Mouse (Mus musculus): ENCODE data around the gene Abtb2. TPM values are rescaled to one million over a fixed set of nuclear protein-coding genes. Genes with fewer than 3 reads are reported as not detected.

Gene Abtb2
- polyA plus RNA-seq, 1 experiment from 2014 or later = 4.4 TPM

DNA sequence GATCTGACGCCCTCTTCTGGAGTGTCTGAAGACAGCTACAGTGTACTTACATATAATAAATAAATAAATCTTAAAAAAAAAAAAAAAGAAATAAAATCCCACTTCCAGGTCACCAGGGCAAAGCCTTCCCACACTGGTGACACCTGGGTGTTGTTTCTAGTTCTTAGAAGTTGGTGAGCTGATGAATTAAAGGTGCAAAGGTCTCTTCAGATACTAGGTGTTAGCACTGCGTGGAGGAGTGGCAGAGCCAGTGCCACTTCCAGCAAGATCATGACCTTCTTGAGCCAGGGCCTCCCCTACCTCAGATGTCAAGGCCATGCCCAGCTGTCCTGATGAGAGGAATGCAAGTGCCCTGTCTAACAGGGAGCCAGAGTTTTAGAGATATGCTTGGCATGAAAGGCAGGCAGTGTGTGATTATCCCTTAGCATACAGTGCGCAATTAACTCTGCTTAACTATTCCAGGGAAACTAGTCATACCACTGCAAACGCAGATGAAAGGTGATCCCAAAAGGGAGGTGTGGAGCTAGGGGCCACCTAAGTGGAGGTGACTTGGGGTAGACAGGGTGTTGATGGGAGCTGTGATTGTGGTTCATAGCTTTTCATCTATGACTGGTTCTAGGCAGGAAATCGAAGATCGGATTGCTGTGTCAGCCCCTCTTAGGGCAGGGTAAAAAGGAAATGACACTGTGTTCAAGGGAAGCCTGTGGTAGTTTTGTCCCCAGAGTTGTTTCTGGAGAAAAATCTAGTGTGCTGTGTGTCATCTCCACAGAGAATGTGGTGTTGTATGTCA is 66.2 kb downstream of the Abtb2 start:
- Histone ChIP-seq H3K4me3 (ENCODE audit: low read depth, low read length) (no peak overlapping the region), H3K27ac (ENCODE audit: low read depth) (no peak overlapping the region), H3K36me3 (ENCODE audit: control insufficient read depth, insufficient read depth, low read length) (no peaks in the 10 kb centered on the region), H3K4me1 (replicated peaks; ENCODE audit: control insufficient read depth, insufficient read depth, low read length) (peaks cover 4% of the 10 kb centered on the region; the same call in 1 of the 2 replicates), H3K4me2 (ENCODE audit: low read length) (no peak overlapping the region), H3K27me3 (replicated peaks; ENCODE audit: control insufficient read depth, insufficient read depth, low read length) (no peaks in the 10 kb centered on the region), H3K9ac (ENCODE audit: low read length) (no peak overlapping the region), H3K9me3 (ENCODE audit: control insufficient read depth, low read length) (no peaks in the 10 kb centered on the region)
- ATAC-seq (replicated peaks; ENCODE audit: low FRiP score, low TSS enrichment, low read depth) (no peak), DNase-seq (ENCODE audit: low spot score) (no peak)
- WGBS = 67% methylated on average over 5 of the region's 6 CpGs

DNA sequence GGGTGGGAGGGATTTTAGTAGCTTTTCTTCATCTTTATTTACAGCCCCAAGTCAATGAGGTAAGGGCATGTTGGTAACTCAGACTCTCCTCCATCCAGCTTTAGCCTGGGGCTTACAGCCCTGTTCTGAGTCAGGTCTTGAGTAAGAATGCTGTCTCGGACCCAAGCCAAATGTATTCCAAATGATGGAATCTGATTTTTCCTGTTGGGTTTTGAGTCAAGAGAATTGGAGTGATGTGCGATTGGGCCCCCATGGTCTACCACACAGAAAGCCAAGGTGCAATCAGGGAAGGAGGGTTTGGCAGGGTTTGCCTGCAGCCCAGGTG is 66.8 kb downstream of the Abtb2 start:
- DNase-seq (ENCODE audit: low spot score) = no peak
- no peak for ATAC-seq (replicated peaks; ENCODE audit: low FRiP score, low TSS enrichment, low read depth)
- H3K4me1 ChIP-seq (replicated peaks; ENCODE audit: control insufficient read depth, insufficient read depth, low read length) = peaks cover 4% of the 10 kb centered on the region; the same call in 1 of the 2 replicates
- no peak overlapping the region for H3K9ac ChIP-seq (ENCODE audit: low read length)
- no peaks in the 10 kb centered on the region for H3K27me3 ChIP-seq (replicated peaks; ENCODE audit: control insufficient read depth, insufficient read depth, low read length)
- no peak overlapping the region for H3K4me3 ChIP-seq (ENCODE audit: low read depth, low read length)
- no peak overlapping the region for H3K27ac ChIP-seq (ENCODE audit: low read depth)
- 88% methylated on average over 2 of the region's 2 CpGs for WGBS
- no peak overlapping the region for H3K4me2 ChIP-seq (ENCODE audit: low read length)
- H3K9me3 ChIP-seq (ENCODE audit: control insufficient read depth, low read length) = no peaks in the 10 kb centered on the region
- H3K36me3 ChIP-seq (ENCODE audit: control insufficient read depth, insufficient read depth, low read length) = no peaks in the 10 kb centered on the region

DNA sequence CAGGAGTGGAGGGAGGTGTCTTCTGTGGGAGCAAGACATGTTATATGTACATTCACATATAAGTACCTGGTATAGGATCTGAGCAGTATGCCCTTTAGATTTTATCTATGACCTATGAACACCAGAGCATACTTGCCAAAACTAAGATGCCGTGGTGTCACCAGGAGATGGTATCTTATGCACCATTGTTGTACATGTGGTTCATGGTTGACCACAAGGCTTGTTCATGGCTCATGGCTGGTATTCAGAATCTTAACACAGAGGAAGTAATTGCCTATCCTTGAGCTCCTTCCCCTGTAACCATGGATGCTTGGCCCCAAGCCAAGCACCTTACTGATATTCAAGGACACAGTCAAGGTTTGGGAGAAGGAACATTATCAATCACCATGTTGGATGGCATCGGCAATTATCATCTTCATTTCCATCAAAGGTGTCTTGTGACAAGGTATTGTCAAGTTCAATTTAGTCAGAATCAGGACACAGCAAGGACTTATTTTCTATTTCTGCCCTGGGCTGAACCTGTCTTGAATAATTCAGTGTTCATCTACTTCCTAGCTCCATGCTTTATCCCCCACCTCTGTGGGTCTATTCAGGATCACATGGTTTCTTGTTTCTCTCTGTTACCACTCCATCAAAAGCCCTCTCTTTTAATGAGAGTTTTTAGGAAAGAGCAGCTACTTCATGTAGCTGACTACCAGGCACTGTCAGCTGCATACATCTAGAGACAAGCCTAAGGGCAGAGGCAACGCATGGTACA is 69.8 kb downstream of the Abtb2 start:
- WGBS = 89% methylated on average over 3 of the region's 3 CpGs

DNA sequence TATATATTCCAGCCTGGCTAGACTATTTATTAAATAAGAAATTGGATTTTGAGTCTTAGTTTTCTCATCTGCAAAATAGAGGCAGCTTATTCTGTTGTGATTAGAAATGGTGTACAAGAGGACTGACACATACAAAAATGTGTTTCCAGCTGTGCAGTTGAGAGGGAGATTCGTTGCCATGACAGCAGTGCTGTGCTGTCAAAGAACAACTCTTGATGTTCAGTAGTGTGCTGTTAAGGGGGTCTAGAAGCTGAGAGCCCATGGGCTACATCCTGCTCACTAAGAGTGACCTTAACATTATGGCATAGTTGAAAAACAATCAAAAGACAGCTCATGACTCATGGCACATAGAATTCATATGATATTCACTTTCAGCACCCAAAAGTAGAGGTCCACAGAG is 71.3 kb downstream of the Abtb2 start:
- H3K9me3 ChIP-seq (ENCODE audit: control insufficient read depth, low read length) = no peaks in the 10 kb centered on the region
- H3K4me2 ChIP-seq (ENCODE audit: low read length) = no peak overlapping the region
- 77% methylated on average over 1 of the region's 1 CpGs for WGBS
- H3K4me3 ChIP-seq (ENCODE audit: low read depth, low read length) = no peak overlapping the region
- ATAC-seq (replicated peaks; ENCODE audit: low FRiP score, low TSS enrichment, low read depth) (no peak), DNase-seq (ENCODE audit: low spot score) (no peak)
- H3K9ac ChIP-seq (ENCODE audit: low read length) = no peak overlapping the region
- no peaks in the 10 kb centered on the region for H3K27me3 ChIP-seq (replicated peaks; ENCODE audit: control insufficient read depth, insufficient read depth, low read length)
- no peak overlapping the region for H3K27ac ChIP-seq (ENCODE audit: low read depth)
- H3K4me1 ChIP-seq (replicated peaks; ENCODE audit: control insufficient read depth, insufficient read depth, low read length) = no peaks in the 10 kb centered on the region
- no peaks in the 10 kb centered on the region for H3K36me3 ChIP-seq (ENCODE audit: control insufficient read depth, insufficient read depth, low read length)

More for the DNA sequence above, 69.8 kb downstream of the Abtb2 start:
- no peaks in the 10 kb centered on the region for H3K27me3 ChIP-seq (replicated peaks; ENCODE audit: control insufficient read depth, insufficient read depth, low read length)
- no peaks in the 10 kb centered on the region for H3K36me3 ChIP-seq (ENCODE audit: control insufficient read depth, insufficient read depth, low read length)
- ATAC-seq (replicated peaks; ENCODE audit: low FRiP score, low TSS enrichment, low read depth) (no peak), DNase-seq (ENCODE audit: low spot score) (no peak)
- no peaks in the 10 kb centered on the region for H3K9me3 ChIP-seq (ENCODE audit: control insufficient read depth, low read length)
- no peak overlapping the region for H3K4me2 ChIP-seq (ENCODE audit: low read length)
- H3K4me3 ChIP-seq (ENCODE audit: low read depth, low read length) = no peak overlapping the region
- no peak overlapping the region for H3K9ac ChIP-seq (ENCODE audit: low read length)
- no peak overlapping the region for H3K27ac ChIP-seq (ENCODE audit: low read depth)
- H3K4me1 ChIP-seq (replicated peaks; ENCODE audit: control insufficient read depth, insufficient read depth, low read length) = peaks cover 3% of the 10 kb centered on the region; the same call in 1 of the 2 replicates

DNA sequence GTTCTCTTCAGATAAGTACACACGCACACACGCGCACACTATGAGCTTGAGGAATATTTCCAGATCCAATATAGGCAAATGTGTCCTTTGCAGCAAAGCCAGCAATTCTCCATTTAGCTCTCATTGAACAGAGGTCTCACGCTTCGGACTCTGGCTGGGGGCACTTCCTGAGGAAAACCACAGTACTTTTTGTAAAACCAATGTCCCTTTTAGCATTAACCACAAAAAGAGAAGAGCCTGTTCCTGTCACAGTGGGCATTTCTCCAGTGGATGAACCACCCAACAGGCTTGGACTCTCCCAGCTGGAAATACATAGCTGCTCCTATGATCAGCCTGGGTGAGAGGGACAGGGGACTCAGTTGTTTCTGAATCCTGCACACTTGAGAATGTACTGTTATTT is 71.8 kb downstream of the Abtb2 start:
- ATAC-seq (replicated peaks; ENCODE audit: low FRiP score, low TSS enrichment, low read depth) = no peak
- Histone ChIP-seq H3K4me3 (ENCODE audit: low read depth, low read length) (no peak overlapping the region), H3K27ac (ENCODE audit: low read depth) (no peak overlapping the region), H3K4me1 (replicated peaks; ENCODE audit: control insufficient read depth, insufficient read depth, low read length) (no peaks in the 10 kb centered on the region), H3K36me3 (ENCODE audit: control insufficient read depth, insufficient read depth, low read length) (no peaks in the 10 kb centered on the region), H3K27me3 (replicated peaks; ENCODE audit: control insufficient read depth, insufficient read depth, low read length) (no peaks in the 10 kb centered on the region), H3K9ac (ENCODE audit: low read length) (no peak overlapping the region), H3K9me3 (ENCODE audit: control insufficient read depth, low read length) (no peaks in the 10 kb centered on the region), H3K4me2 (ENCODE audit: low read length) (no peak overlapping the region)
- no peak for DNase-seq (ENCODE audit: low spot score)
- WGBS = 96% methylated on average over 5 of the region's 5 CpGs

DNA sequence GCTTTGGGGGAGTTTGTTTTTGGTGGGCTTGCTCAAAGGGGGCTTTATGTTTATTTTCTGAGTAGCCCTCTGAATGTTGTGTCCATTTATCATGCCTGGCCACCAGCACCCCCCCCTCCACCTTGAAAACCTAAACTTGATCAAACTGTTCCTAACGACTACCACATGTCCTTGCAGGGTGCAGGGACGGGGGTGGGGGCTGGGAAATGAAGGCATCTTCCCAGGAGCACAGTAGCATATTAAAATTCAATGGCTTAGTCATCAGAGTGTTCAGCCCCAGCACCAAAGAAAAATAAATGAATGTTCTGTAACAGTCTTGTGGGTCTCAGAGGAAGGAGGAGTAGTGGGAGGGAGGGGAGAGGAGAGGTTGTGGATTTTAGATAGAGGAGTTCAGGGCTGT is 73.6 kb downstream of the Abtb2 start:
- H3K4me2 ChIP-seq (ENCODE audit: low read length) = no peak overlapping the region
- no peak overlapping the region for H3K9ac ChIP-seq (ENCODE audit: low read length)
- H3K4me3 ChIP-seq (ENCODE audit: low read depth, low read length) = no peak overlapping the region
- H3K4me1 ChIP-seq (replicated peaks; ENCODE audit: control insufficient read depth, insufficient read depth, low read length) = no peaks in the 10 kb centered on the region
- H3K27me3 ChIP-seq (replicated peaks; ENCODE audit: control insufficient read depth, insufficient read depth, low read length) = no peaks in the 10 kb centered on the region
- no peak overlapping the region for H3K27ac ChIP-seq (ENCODE audit: low read depth)
- H3K36me3 ChIP-seq (ENCODE audit: control insufficient read depth, insufficient read depth, low read length) = no peaks in the 10 kb centered on the region
- no peaks in the 10 kb centered on the region for H3K9me3 ChIP-seq (ENCODE audit: control insufficient read depth, low read length)
- no peak for DNase-seq (ENCODE audit: low spot score)
- no peak for ATAC-seq (replicated peaks; ENCODE audit: low FRiP score, low TSS enrichment, low read depth)
- WGBS = 42% methylated on average over 2 of the region's 2 CpGs

DNA sequence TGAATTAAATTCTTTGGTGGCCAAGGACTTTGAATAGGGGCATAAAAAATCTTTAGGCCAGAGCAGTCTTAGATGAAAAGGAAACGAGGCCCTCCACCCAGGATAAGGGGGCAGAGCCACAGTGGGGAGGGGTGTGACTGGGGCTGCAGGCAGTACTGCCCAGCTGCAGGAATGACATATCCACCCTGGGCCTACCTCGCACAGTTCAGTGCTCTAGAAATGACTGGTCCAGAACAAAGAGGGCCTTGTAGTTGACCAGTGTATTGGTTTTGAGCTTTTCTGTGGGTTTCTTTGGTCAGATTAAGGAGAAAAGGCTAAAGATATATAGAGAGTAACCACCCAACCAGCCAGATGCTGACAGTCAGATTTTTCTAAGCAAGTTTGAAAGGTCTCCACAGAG is 74.8 kb downstream of the Abtb2 start:
- H3K9ac ChIP-seq (ENCODE audit: low read length) = no peak overlapping the region
- no peak overlapping the region for H3K27ac ChIP-seq (ENCODE audit: low read depth)
- WGBS = 49% methylated on average over 2 of the region's 2 CpGs
- no peak overlapping the region for H3K4me3 ChIP-seq (ENCODE audit: low read depth, low read length)
- no peaks in the 10 kb centered on the region for H3K9me3 ChIP-seq (ENCODE audit: control insufficient read depth, low read length)
- DNase-seq (ENCODE audit: low spot score) = no peak
- H3K27me3 ChIP-seq (replicated peaks; ENCODE audit: control insufficient read depth, insufficient read depth, low read length) = no peaks in the 10 kb centered on the region
- no peaks in the 10 kb centered on the region for H3K36me3 ChIP-seq (ENCODE audit: control insufficient read depth, insufficient read depth, low read length)
- no peak for ATAC-seq (replicated peaks; ENCODE audit: low FRiP score, low TSS enrichment, low read depth)
- no peaks in the 10 kb centered on the region for H3K4me1 ChIP-seq (replicated peaks; ENCODE audit: control insufficient read depth, insufficient read depth, low read length)
- no peak overlapping the region for H3K4me2 ChIP-seq (ENCODE audit: low read length)

DNA sequence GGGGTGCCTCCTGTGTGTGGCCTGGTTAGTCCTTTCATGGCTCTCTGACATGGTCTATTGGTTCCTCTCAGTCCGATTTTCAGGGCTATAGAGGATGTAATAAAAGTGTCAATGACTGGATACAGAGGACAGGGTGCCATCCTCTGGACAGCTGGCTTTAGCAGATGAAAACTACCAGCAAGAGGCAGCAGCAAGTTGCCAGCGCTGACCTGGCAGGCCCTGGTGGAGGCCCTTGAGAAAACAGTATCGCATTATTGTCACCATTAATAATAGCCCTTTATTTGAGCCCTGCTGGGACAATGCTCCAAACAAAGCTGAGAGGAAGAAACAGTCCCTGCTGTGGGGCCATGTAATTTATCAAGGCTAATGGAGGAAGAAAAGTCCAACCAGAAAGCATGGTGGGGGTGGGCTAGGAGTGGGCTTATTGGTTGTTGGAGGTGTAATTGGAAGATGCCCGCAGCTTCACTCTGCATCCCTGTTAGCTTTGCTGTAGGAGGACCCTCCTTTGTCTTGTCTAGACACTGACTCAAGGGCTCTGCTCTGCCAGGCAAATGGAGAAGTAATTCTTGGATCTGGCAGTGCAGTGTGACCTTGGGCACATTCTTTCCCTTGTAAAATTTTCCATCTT is 77.6 kb downstream of the Abtb2 start:
- Histone ChIP-seq H3K27ac (ENCODE audit: low read depth) (no peak overlapping the region; the same call in 1 of the 2 replicates), H3K36me3 (ENCODE audit: control insufficient read depth, insufficient read depth, low read length) (no peaks in the 10 kb centered on the region), H3K4me3 (ENCODE audit: low read depth, low read length) (no peak overlapping the region), H3K4me2 (ENCODE audit: low read length) (no peak overlapping the region), H3K27me3 (replicated peaks; ENCODE audit: control insufficient read depth, insufficient read depth, low read length) (no peaks in the 10 kb centered on the region), H3K9ac (ENCODE audit: low read length) (no peak overlapping the region), H3K4me1 (replicated peaks; ENCODE audit: control insufficient read depth, insufficient read depth, low read length) (no peaks in the 10 kb centered on the region), H3K9me3 (ENCODE audit: control insufficient read depth, low read length) (no peaks in the 10 kb centered on the region)
- 45% methylated on average over 4 of the region's 4 CpGs for WGBS
- DNase-seq (ENCODE audit: low spot score) (no peak), ATAC-seq (replicated peaks; ENCODE audit: low FRiP score, low TSS enrichment, low read depth) (no peak)
